Mouse (Mus musculus): ENCODE results near the gene Rdh9.

Gene Rdh9

DNA sequence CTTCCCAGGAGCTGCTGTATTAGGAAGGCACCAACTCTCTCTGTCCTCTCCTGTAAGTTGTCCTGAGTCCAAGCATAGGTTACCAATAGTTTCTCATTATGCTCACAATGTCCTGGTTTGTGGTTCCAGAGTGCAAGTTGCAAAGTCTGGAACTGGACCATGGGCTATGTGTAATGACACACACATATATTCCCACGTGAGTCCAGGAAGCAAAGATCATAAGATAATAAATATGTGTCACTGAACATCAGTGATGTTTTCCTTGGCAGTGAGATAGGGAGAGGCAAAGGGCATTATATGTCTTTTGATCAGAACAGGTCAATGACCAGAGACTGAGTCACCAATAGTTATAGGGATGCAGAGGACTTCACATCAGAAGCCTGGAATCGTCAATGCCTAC lies at the start of gene Rdh9:
Gene Rdh9, plus strand, starts transcription at position 376 of the 400 bp plus-strand sequence.
- DNase-seq: no peak

DNA sequence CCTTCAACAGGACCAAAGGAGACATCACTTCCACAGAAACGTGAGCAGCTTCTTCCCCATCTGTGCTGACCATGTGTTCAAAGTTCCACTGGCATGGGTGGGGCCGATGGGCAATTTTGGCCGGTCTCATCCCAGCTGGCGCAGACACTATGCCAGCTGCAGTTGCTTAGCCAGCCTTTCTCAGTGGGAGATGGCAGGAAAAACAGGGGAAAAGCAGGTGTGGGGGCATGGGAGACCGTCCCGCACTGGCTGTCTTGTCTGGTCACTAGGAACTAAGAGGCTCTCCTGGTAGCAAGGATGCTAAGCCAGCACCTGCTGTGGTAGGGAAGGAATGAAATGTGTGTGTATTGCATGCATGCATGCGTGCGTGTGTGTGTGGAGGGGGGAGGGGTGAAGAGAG lies 47.7 kb upstream of the Rdh9 start:
- no peak for DNase-seq

GRCm38 (mm10) chr10:127730285-127730932 lies 45.8 kb upstream of the Rdh9 start:
- no peak for DNase-seq

GRCm38 (mm10) chr10:127730933-127731310 lies 45.3 kb upstream of the Rdh9 start:
- DNase-seq: no peak

- DNase-seq: no peak
Measured at GRCm38 (mm10) chr10:127731397-127731796, 44.8 kb upstream of the Rdh9 start.

DNA sequence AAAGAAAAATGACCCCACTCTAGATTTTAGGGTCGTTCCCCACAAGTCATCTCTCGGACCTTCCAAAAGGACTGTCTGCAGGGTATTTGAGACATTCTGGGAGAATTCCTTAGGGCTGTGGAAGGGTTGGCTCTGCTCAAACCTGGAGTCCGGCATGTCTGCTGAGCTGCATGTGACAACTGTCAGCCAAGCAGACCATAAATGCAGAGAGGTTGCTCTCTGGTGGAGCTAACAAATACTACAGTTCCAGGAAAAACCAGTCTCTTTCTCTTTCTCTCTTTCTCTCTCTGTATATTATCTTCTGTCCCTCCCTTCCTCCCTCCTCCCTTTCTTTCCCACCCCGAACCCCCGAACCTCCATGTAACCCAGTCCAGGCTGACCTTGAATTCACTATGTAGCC lies 41.8 kb upstream of the Rdh9 start:
- DNase-seq: no peak

GRCm38 (mm10) chr10:127736266-127736665 lies 39.9 kb upstream of the Rdh9 start:
- DNase-seq: no peak

DNA sequence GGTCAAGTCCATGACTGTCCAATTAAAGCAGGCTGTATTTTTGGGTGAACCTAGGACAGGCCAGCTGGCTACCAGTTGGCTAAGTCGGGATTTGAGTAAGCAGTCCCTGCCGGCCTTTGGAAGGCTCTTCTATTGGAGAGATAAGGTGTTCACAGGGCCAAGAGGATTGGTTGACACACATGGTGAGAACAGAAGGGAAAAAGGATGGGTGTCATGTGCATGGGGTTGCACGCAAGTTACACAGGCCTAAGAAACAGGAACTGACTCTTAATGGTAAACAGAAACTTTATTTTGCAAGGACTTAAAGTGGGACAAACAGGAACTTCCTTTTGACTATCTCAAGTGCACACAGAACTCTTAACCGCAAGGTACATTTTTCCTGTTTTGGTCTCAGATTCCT lies 39.3 kb upstream of the Rdh9 start:
- no peak for DNase-seq

DNA sequence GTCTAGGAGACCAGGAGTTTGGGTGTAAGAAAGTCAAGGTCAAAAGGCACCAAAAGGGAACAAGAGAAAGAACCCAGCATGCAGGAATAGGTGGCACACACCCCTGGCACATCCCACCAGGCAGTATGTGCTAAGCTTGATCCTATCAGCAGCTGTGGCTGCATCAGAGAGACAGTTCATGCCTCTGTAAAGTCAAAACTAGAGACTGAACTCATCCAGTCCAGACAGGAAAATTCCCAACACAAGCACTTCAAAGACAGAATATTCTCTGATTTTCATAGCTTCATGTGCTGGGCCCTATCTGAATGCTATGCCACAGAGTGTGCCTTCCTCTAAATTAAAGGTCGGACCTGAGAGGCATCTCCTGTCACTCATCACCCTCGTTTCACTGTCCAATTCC lies 38.6 kb upstream of the Rdh9 start:
- no peak for DNase-seq

- no peak for DNase-seq
Measured at GRCm38 (mm10) chr10:127738151-127738882, 37.9 kb upstream of the Rdh9 start.

DNA sequence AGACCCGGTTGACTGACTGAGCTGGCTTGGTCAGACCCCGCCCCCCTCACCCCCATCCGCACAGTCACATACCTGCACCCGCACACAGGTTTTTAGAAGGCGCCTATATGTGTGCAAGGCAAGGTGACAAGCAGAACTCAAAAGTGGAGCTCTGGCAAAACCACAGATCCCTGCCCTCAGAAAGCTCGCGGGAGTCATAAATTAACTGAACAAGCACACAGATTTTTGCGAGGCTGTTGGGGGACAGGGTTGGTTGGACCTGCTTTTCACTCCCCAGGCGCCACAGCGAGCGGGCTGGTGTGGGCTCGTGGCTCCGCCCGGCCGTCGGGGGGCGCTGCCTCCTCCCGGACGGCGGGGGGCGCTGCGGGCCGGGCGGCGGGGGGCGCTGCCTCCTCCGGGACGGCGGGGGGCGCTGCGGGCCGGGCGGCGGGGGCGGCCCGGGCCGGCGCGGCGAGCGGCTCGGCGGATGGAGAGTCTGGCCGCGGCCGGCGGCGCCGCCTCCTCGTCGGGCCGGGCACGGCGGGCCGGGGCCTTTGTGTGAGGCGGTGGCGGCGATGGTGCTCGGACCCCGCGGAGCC lies 37.0 kb upstream of the Rdh9 start, which contains the start of gene Zbtb39:
Gene Zbtb39, plus strand, starts transcription at position 456 of the 578 bp plus-strand sequence.
- peak; percentile 66 for DNase-seq

DNA sequence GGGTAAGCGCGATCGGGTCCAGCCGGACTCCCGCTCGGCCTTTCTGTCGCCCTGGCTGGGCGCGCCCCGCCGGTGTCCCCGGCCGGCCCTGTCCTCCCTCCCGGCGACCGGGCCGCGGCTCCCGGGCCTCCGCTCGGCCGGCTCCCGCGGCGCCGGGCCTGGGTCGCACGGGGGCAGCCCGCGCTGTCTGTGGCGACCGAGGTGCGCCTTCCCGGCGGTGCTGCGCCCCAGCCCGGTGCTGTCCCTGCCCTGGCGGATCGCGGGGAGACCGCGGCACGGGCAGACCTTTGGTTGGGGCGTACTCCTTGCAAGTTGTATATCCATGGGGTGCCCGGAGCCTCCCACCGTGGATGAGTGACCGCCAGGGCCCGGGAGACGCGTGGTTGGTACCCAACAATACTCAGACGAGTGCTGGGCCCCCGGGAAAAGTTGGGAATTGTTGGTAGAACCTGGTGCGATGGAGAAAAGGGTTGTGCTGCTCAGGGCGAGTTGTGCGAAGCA lies 36.5 kb upstream of the Rdh9 start:
- DNase-seq: peak; percentile 33

- no peak for DNase-seq
Measured at GRCm38 (mm10) chr10:127744661-127745060, 31.5 kb upstream of the Rdh9 start.

- no peak for DNase-seq
Measured at GRCm38 (mm10) chr10:127745886-127746285, 30.3 kb upstream of the Rdh9 start.

DNA sequence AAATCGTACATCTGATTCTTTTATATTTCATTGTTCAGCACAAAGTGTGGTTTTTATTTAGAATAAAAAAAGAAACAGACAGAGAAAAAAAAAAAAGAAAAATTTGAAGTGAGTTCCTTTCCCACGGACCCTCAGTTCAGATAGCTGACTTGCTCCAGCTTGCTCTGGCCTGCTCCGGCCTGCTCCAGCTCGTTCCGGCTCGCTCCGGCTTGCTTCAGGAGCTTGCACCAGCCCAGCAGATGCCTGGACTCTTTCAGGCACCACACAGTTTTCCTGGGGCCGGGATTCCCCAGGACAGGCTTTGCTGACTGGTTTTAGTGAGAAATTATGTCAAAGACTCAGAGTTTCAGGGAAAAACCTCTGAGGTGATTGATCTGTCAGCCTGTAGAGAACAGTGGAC lies 28.9 kb upstream of the Rdh9 start:
- DNase-seq: no peak

DNA sequence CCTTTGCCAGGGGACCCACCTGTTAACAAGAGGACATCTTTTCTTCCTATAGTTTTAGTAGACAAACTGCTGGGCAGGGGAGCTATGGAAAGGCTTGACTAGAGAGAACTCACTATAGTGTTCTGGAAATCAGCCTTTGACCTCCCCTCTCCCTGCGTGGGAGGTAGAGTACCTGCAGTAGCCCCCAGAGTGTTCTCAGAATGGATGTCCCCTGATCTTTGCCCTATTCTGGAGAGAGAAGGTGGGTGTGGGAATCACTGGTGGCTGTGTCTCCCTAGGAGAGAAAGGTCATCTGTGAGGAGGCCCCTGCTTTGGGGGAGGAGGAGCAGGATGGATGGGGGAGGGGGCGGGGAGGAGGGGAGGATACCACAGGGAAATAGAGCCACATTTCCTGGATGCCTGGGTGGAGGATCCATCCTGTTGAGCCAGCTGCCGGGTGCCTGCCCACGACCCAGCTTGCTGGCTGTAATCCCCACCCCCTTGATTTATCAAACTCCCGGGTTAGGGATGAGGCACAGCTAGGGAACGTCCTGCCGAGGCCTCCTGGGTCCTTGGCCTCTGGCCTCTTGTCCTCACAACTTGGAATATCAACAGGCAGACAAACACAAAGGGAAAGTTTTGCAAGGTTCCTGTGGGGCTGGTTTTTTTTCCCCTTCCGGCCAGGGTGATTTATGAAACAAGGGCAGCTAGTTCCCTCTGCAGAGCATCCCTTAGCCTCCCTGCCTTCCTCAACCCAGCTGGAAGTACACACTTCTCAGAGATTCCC lies 27.2 kb upstream of the Rdh9 start:
- no peak for DNase-seq

DNA sequence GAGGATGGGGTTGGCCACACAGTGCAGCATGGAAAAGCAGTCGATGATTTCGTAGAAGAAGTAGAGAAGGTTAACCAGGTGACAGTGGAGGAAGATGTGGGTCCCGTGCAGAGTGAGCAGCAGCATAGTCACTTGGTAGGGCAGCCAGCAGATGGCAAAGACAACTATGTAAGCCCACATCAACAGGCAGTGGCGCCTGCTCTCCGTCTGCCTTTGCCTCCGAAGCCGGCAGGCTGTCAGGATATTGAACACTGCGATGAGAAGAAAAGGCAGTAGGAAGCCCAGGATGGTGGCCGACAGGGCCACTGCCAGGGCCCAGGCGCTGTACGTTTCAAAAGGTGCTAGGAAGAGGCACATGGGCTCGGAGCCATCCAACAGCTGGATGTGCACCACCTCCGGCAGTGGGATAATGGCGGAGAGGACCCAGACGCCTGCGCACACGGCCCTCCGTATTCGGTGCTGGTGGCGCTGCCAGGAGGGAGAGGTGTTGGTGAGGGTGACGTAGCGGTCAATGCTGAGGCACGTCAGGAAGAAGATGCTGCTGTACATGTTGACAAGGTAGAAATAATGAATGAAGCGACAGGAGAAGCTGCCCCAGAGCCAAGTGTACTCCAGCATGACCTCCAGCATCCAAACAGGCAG lies 25.9 kb upstream of the Rdh9 start:
- DNase-seq: no peak

- DNase-seq: no peak
Measured at GRCm38 (mm10) chr10:127751548-127751947, 24.6 kb upstream of the Rdh9 start, which contains the start of gene Gpr182. Gene Gpr182 (minus strand): TSS chr10:127751732.

DNA sequence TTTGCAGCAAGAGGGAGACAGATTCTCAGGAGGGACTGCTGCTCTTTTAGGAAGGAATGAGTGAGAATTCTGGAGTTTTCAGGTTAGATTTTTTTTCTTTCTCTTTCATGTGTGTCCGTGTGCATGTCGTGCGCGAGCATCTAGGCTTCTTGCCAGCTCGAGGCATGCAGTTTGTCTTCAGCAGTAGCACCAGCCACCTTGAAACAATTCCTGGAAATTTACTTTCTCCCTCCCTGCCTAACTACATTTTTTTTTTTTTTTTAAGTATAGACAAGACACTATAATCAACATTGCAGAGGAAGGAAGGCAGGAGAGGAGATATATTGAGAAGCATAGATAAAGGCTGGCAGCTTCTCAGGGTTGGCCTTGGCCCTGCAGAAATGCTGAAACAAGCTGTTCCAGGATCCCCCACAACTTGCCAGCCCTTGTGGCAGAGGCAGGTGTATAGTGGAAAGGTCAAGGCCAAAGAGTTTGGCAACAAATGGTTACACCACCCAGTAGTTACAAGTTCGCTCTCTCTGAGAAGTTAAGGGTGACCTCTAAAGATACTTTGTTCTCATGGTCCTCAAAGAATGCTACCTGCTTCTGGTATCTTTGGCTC lies 21.5 kb upstream of the Rdh9 start:
- DNase-seq: no peak

DNA sequence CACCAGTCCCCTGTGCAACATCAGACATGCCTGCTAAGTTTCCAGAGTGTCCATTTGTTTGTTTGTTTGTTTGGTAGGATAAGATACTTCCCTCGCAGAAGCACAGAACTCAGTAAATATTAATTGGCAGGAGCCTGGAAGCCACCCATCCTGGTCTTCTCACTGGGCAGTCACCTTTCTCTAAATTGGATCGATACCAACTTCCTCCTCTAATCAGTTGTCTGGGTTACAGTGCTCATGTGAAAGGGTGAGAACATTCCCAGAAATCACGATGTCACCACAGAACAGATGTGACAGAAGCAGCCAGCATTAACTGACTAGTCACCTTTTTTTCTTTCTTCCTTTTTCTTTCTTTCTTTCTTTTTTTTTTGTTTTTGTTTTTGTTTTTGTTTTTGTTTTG lies 20.9 kb upstream of the Rdh9 start:
- no peak for DNase-seq

- DNase-seq: no peak
Measured at GRCm38 (mm10) chr10:127755770-127756468, 20.3 kb upstream of the Rdh9 start.

Data from cerebellum, adult 11 months (tissue).